Mouse (Mus musculus) kidney, adult 9 months (tissue): Measurements from ENCODE around the gene Rgl1.

Experiments used
- DNase-seq: peaks from one replicate; pipeline ENCODE4 v3.0.0; 2022

The Rgl1 gene

GRCm38 (mm10) chr1:152542747-152543378 lies 223.3 kb downstream of the Rgl1 start:
- DNase-seq = no peak

GRCm38 (mm10) chr1:152540304-152540887 lies 225.8 kb downstream of the Rgl1 start:
- no peak for DNase-seq

GRCm38 (mm10) chr1:152538817-152539216 lies 227.3 kb downstream of the Rgl1 start:
- DNase-seq = peak; percentile 86

GRCm38 (mm10) chr1:152537186-152537585 lies 229.0 kb downstream of the Rgl1 start:
- no peak for DNase-seq

- peak; percentile 65 for DNase-seq
Observed at GRCm38 (mm10) chr1:152536416-152537018, 229.6 kb downstream of the Rgl1 start.

GRCm38 (mm10) chr1:152534531-152534930 lies 231.6 kb downstream of the Rgl1 start:
- peak; percentile 81 for DNase-seq

- peak; percentile 50 for DNase-seq
Observed at GRCm38 (mm10) chr1:152531498-152531897, 234.7 kb downstream of the Rgl1 start.

GRCm38 (mm10) chr1:152528778-152529177 lies 237.4 kb downstream of the Rgl1 start:
- no peak for DNase-seq

- DNase-seq = no peak
Observed at GRCm38 (mm10) chr1:152528214-152528613, 237.9 kb downstream of the Rgl1 start.

GRCm38 (mm10) chr1:152526154-152526553 lies 240.0 kb downstream of the Rgl1 start:
- DNase-seq = no peak

GRCm38 (mm10) chr1:152524987-152525648 lies 241.0 kb downstream of the Rgl1 start:
- peak; percentile 81 for DNase-seq

GRCm38 (mm10) chr1:152524098-152524892 lies 241.9 kb downstream of the Rgl1 start:
- DNase-seq = no peak

GRCm38 (mm10) chr1:152523292-152523691 lies 242.9 kb downstream of the Rgl1 start:
- no peak for DNase-seq

- DNase-seq = no peak
Observed at GRCm38 (mm10) chr1:152522226-152522625, 243.9 kb downstream of the Rgl1 start.

GRCm38 (mm10) chr1:152520798-152521575 lies 245.2 kb downstream of the Rgl1 start:
- peak; percentile 77 for DNase-seq

- DNase-seq = peak; percentile 78
Observed at GRCm38 (mm10) chr1:152518971-152519370, 247.2 kb downstream of the Rgl1 start.

- no peak for DNase-seq
Observed at GRCm38 (mm10) chr1:152517057-152517570, 249.0 kb downstream of the Rgl1 start.

GRCm38 (mm10) chr1:152514256-152514655 lies 251.9 kb downstream of the Rgl1 start:
- DNase-seq = no peak

GRCm38 (mm10) chr1:152511237-152511636 lies 254.9 kb downstream of the Rgl1 start:
- DNase-seq = peak; percentile 85

GRCm38 (mm10) chr1:152508481-152509220 lies 257.5 kb downstream of the Rgl1 start:
- no peak for DNase-seq

- no peak for DNase-seq
Observed at GRCm38 (mm10) chr1:152506726-152507125, 259.4 kb downstream of the Rgl1 start.
